Mouse (Mus musculus): Measurements from ENCODE around the gene Atad3a.
"Not testable (repeated sequence)": the region's sequence is repeated elsewhere in the genome, so short reads cannot be mapped to it uniquely, and the experiment has no call there.

Atad3a gene

DNA sequence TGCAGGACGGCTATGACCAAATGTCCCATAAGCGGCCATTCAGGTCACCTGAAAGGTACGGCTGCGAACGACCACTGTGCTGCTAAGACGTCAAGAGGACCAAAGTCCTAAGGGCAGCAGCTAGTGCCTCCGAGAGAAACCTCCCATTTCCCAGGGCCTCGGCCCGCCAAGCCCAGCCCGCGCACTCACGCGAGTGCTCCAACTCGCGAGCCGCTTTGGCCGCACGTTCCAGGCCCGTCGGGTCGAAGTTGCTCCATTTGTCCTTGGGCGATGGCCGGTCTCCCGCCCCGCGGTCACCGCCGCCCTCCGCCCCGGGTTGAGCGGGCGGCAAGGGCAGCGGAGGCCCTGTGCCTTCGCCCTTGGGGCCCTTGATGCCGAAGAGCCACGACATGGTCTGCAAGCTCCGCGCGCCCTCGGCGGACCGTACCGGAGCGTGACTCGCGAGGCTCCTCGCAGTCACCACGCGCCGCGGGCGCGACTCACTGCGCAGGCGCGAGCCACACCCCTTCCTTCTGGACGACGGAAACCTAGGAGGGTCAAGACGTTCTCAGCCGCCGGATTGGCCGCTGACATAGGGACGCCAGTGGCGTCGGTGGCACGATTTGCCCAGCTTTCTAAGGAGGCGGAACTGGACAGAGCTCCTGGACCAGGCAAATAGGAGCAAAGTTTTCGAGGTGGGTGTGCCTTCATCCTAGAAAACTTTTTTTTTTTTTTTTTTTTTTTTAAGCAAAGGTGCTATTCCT, at the start of gene Atad3a:
Atad3a (minus strand) TSS at position 481 of the 743 bp plus-strand sequence.
- peak; percentile 98 for DNase-seq (ENCODE audit: low read depth, low spot score)

DNA sequence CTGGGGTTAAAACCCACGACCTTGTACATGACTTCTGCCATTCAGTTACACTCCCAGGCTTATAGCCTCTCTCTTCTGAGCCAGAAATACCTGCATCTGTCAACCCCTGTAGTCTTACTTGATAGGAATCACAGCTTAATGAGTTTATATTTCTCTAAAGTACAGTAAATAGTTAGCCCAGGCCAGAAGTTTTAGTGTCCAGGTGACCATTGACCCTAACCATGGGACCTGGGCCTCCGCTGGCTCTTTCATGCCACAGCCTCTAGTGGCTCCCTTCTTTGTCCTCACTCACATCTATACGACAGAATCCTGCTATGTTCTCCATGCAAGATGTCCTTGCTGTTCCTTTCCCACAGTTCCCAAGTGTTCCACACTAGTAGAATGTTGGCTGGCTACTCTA, 46.9 kb upstream of the Atad3a start:
- no peak for DNase-seq (ENCODE audit: low read depth, low spot score)

DNA sequence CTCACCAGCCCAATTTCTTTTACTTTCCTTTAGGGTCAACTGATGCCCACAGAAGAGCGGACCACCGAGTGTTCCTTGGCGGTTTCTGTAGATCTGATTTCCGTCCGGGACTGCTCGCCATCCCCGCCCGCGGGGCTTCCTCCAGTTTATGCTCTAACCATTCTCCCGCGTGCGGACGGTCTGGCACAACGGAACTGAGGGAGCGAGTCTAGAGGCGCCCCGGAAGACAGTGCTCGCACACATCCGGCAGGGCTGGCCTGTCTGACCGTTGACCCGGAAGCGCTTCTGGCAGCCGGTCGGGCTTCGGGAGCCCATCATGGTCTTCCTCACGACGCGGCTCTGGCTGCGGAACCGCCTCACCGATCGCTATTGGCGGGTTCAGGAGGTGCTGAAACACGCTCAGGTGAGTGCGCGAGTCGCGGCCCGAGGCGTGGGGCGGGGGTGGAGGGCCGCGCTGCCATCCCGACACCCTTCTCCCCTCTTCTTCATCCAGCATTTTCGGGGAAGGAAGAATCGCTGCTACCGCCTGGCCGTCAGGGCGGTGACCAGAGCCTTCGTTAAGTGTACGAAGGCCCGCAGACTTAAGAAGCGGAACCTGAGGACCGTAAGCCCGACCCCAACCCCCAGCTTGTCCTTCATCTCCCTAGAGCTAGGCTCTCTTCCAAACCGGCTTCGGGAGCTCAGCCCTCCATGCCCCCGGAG, 42.6 kb upstream of the Atad3a start:
- DNase-seq (ENCODE audit: low read depth, low spot score) = peak; percentile 96

DNA sequence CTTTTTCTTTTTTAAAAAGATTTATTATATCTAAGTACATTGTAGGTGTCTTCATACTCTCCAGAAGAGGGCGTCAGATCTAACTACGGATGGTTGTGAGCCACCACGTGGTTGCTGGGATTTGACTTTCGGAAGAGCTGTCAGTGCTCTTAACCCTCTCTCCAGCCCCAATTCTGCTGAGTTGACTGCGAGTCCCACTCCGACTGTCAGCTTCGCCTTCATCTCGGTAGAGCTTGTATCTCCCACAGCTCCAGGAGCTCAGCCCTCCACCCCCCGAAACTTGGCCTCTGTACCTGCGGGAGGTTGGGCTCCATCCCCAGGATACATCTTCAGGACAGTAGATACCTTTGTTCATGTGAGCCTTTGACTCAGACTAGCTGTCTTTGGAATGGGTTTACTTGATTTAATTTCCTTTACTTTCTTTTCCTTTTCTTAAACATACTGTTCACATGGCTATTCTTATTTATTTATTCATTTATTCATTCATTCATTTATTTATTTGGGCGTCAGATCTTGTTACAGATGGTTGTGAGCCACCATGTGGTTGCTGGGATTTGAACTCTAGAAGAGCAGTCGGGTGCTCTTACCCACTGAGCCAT, 41.9 kb upstream of the Atad3a start, which contains the start of gene Mrpl20:
Mrpl20 (plus strand) TSS at position 138 of the 599 bp plus-strand sequence.
- peak; percentile 83 for DNase-seq (ENCODE audit: low read depth, low spot score)

DNA sequence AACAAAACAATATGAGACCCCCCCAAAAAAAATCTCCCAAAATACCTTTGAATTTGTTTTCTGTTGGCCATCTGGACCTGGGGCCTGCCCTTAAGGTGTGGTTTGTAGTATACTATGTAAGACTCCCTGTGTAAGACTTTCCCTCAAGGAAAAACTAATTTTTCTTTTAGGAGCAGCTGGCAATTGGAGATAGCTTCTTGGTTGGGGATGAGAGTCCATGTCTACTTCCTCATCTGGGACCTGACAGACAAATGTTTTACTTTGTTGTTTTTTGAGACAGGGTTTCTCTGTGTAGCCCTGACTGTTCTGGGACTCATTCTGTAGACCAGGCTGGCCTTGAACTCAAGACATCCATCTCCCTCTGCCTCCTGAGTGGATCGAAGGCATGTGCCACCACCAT, 41.2 kb upstream of the Atad3a start:
- DNase-seq (ENCODE audit: low read depth, low spot score) = peak; percentile 34

DNA sequence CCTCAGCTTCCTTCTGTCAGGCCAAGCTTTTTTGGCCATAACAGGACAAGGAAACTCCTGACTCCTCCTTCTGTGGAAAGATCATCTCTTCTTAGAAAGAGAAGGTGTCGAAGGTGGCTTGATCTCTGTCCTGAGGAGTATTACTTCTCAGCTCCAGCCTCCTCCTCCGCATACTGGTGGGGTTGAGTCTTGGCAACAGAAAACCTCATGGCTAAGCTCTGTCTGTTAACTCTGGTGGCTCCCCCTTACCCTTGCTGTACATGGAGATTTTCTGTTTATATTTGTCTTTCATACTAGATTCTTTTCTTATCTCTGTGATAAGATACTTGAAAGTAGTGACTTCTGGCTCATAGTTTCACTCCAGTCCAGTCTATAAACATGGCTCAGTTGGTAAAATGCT, 32.8 kb upstream of the Atad3a start:
- no peak for DNase-seq (ENCODE audit: low read depth, low spot score)

DNA sequence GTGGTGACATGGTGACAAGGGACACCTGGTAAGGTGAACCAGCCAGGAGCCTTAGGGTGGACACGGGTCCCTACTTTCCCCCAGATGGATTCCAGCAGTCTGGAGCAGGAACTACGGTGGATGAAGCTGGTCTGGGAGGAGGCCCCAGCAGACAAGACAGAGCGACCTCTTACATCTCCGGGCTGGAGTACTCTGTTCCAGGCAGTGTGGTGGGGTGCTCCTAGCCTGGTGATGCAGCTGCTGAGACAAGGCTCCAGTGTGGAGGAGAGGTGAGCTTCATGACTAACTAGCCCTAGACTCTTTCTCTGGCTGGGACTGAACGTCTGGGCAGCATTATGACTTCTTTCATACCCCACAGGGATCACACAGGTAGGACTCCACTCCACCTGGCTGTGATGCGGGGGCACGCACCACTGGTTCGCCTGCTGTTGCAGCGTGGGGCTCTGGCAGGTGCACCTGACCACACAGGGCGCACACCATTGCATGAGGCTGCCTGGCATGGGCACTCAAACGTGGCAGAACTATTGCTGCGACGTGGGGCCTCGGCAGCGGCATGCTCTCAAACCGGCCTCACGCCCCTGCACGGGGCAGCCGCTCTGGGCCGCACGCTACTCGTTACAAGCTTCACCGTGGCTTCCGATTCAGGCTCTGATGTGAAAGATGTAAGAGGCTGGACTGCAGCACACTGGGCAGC, 30.5 kb upstream of the Atad3a start:
- DNase-seq (ENCODE audit: low read depth, low spot score) = peak; percentile 44

DNA sequence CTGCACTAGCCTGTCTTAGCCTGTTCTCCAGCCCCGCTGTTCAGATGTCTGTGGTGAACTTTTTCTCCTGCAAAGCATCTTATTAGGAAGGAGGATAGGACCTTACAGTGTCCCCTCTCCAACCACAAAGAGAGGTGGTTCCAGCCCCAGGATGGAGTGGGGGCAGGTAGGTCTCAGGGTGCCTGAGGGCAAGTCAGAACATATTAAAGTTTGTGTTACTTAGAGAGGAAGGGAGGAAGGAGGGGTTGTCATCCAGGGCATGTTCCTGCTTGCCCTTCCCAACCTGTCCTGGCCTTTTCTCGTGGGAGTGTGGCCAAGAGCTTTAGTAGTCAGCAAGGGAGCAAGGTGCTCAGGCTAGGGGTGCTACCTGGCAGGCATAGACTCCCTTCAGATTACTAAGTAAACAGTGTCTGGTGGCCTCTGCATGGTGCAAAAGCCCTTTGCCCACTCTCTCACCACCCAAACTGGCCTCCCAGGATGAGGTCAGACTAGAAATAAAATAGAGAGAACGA, 29.8 kb upstream of the Atad3a start:
- no peak for DNase-seq (ENCODE audit: low read depth, low spot score)

DNA sequence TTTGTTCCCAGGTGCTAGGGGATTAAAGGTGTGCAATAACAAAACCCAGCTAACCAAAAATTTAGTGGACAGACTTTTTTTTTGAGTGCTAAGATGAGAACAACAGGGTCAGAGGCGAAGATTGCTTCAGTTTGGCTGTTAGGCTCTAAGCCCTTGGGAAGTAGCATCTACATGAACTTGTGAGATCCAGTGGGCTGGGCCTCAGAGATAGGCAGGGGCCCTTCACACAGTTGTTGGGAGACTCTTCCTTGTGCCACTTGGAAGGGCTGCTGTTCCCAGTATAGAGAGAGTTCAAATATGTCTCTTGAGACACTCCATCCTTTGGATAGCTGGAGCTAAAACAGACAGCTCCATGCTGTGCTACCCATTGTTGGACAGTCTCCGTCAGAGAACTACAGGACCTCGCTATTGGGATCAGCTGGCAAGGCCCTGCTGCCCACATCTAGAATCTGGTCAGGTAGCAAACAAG, 29.2 kb upstream of the Atad3a start, which contains the start of gene Ankrd65:
Ankrd65 (plus strand) TSS at position 419 of the 469 bp plus-strand sequence.
- no peak for DNase-seq (ENCODE audit: low read depth, low spot score)

DNA sequence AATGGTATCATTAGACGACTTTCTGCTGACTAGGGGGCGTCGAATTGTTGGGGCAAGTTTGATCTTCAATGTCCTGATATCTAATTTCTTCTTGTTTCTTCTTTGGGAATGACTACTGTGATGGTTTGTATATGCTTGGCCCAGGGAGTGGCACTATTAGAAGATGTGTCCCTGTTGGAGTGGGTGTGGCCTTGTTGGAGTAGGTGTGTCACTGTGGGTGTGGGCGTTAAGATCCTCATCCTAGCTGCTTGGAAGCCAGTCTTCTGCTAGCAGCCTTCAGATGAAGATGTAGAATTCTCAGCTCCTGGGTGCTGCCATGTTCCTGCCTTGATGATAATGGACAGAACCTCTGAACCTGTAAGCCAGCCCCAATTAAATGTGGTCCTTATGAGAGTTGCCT, 27.9 kb upstream of the Atad3a start:
- not testable (repeated sequence) for DNase-seq (ENCODE audit: low read depth, low spot score)

DNA sequence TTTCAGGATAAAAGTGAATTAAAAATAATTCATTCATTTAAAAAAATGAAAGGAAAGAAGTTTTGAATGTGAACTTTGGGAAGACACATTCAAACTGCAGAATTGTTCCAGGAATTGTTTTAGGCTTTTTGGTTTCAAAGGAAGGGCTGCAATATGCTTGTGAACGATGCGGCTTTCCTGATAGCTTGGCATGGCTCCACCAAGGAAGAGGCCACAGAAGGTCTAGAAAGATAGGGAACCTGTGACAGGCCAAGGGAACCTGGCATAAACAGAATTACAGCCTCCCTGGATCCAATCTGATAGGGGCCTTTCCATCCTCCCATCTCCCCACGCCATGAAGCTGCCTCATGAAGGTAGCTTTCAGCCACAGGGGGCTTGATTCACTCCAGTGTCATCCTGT, 27.4 kb upstream of the Atad3a start:
- DNase-seq (ENCODE audit: low read depth, low spot score) = no peak

DNA sequence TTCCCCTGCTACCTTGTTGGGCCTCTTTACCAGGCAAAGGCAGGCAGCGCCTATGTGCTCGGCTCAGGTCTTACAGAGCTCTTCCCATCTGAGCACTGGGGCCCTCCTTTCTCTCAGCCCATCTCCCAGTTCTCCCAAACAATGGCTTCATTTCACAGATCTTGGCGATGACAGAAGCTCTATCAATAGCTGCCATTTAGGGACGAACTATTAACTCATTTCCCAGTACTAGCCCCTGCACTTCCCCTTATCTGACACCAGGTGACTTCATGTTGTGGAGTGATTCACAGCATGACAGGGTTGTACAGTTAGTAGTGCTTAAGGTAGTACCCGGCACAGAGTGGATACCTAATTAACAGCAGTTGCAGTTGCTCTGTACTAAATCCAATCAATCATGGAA, 24.9 kb upstream of the Atad3a start, which contains the start of gene Tmem88b:
Tmem88b (minus strand) TSS at position 56 of the 400 bp plus-strand sequence.
- DNase-seq (ENCODE audit: low read depth, low spot score) = peak; percentile 37

DNA sequence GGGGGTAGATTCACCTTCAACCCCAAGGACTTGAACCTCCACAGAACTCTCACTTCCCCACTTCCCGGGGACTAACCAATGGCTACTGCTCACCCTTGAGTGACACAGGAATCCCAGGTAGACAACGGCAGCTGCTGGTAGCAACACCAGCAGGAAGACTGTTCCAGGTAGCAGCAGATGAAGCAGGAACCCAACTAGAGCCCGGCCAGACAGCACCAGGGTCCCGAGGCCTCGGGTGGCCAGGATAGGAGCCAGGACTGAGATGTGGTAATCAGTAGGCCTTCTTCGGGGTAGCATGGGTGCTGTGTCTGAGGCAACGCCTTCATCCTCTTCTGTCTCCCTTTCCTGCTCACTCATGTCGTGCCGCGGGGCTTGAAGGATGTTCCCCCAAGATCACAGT, 24.4 kb upstream of the Atad3a start:
- DNase-seq (ENCODE audit: low read depth, low spot score) = no peak

DNA sequence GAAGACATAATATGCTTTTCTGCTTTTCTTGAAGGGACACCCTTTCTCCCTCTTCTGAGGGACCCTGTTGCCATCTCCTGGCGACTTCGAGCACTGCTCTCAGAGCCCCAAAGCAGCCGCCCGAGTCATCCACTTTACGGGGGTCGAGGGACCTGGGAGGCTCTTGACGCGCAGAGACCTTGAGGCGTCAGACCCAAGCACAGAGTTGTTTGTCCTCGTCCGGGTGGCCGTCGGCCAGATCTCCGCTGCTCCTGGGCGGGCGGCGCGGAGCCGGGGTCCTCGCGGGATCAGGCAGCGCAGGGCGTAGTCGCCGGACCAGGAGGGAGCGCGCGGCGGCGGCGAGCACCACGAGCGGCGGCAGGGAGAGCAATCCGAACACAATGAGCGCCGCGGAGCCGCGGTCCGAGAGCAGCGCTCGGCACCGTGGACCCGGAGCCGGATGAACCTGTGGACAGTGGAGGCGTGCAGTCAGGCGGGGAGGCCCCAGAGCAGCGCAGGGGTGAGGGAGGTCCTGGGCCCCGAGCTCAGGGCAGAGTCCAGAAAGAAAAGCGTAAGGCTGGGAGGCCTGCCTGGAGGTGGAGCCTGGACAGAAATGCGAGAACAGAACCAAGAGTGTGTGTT, 23.3 kb upstream of the Atad3a start:
- DNase-seq (ENCODE audit: low read depth, low spot score) = peak; percentile 79

DNA sequence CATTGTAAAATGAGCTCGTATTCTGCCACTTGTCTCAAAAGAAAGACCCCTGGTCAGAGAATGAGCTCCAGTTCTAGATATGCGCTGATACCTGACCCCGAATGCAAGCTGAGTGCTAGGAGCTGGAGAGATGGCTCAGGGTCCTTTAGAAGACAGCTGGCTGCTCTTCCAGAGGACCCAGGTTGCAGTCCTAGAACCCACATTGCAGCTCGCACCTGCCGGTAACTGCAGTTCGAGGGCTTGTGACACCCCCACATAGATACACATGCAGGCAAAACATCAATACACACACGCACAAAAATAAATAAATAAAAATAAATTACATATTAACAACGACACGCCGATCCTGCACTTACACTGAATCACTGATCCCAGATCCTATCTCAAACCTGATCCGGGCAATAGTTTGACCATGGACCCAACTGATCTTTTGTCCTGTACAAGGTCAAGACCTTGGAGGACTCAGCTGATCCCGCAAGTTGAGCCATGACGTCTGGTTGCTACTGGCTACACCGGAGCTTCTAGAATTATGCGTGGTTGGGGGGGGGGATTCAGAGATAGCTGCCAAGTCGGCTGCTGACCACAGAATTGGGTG, 22.7 kb upstream of the Atad3a start:
- DNase-seq (ENCODE audit: low read depth, low spot score) = no peak

DNA sequence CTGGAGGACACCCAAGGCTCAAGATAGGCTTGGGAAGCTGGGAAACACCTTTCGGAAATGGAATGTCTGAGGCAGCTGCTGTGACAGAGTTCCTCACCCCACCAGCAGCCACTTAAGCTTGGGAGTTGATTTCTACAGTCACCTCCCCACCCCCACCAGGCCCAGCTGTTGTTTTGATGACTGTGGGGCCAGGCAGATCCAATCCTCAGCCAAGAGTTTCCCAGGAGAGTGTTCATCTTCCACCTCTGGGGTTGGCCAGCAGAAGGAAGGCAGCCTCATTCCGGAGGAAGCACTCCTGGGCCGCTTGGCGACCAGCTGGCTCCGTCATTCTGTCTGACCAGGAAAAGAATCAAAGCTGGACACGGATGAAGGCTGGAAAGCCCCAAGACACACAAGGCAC, 20.0 kb upstream of the Atad3a start:
- DNase-seq (ENCODE audit: low read depth, low spot score) = no peak

DNA sequence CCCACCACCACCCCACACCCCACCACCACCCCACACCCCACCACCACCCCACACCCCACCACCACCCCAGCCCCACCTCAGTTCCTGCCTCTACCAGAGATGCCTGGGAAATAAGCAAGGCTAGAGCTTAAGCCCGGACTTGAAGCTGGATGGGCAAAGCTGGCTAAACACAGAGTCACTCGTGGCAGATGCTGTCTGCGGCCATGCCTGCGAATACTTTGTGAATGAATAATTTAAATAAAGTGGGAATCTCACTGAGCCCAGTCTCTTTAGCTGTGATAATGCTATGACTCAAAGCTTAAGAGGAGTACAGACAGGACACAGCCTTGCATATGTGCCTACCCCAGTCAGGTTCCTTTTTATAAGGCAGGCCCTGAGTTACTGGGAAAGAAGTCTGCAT, 18.6 kb upstream of the Atad3a start:
- DNase-seq (ENCODE audit: low read depth, low spot score) = no peak

DNA sequence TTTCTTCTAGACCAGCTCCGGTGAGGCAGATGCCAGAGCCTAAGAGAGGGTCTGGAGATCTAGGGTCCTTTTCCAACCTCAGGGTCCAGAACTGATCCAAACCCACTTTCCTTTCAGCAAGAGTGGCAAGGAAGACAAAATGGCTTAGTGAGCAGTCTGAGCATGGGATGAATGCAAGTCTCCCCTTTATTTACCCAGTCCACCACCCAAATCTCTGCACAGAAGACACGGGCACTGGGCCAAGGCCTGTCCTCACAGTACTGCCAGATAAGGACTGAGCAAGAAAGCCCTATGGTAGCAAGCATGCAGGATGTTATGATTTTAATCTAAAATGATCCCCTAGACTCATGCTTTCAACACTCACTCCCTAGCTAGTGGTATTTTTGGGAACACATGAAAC, 16.9 kb upstream of the Atad3a start:
- no peak for DNase-seq (ENCODE audit: low read depth, low spot score)

DNA sequence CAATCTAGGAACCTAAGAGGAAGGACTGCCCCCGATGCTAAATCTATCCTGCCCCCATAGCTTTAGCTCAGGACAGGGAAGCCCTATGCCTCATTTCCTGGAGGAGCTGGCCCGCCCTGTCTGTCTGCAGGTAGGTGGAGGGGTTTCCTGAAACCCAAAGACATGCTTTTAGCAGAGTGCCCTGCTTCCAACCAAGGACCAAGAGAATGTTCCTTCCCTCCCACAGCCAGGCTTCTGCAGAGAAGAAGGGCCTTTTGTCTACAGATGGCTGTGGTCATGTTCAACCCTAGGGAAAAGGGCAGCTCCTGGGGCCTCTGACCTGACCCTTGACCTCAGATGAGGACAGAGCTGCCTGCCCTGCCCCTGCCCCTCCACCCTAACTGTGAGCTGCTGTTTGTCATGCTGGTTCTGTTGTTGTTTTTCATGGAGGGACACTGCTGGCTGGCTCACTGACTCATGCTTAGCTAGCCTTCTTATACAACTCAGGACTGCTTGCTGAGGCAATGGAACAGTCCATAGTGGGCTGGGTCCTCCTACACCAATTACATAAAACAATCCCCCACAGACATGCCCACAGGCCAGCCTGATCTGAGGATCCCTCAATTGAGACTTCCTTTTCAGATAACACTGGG, 15.9 kb upstream of the Atad3a start:
- no peak for DNase-seq (ENCODE audit: low read depth, low spot score)

DNA sequence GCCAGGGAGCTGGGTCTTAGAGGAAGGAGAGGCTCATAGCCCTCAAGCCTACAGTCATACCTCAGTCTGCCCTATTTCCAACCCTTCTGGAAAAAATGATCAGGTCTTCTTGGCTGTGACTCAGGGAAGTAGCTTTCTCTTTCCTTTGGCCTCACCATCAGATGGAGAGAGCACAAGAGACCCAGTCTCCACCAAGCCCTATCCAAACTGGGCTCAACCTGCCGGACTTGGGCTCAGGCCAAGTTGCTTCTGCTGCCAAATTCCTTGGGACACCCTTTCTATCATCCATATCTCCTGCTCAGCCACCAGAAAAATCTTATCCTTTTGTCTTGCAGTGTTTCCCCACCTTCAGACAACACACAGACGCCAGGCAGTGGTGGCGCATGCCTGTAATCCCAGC, 15.0 kb upstream of the Atad3a start:
- no peak for DNase-seq (ENCODE audit: low read depth, low spot score)

Data from A20 (cell line).